Comparison of ENCODE assay signal across 8 mouse cellular contexts in genomic region chr4:36288813-36289700, GRCm38 (mm10).
DNase-seq lines count a peak whose midpoint lies in the region; ATAC-seq lines count a peak whose summit lies in the region.

No protein-coding gene starts in this region.

- no peak overlapping the region for H3K27ac ChIP-seq in intestine, embryonic 15.5 days

- no peaks in the 10 kb centered on the region for H3K9me3 ChIP-seq in intestine, embryonic 15.5 days

- no peaks in the 10 kb centered on the region for H3K27me3 ChIP-seq in intestine, embryonic 15.5 days (replicated peaks)

- H3K4me3 ChIP-seq in intestine, embryonic 15.5 days (replicated peaks): peak overlapping the region; percentile 18

- peak; percentile 75 for DNase-seq in adrenal gland, postnatal 10 days
- DNase-seq in gastrocnemius, postnatal 10 days: peak; percentile 40
- peak; percentile 30 to 65 for DNase-seq in left cerebral cortex, adult 8-10 months (ENCODE audit: low spot score in 2 of 2)
- DNase-seq in lung, postnatal 36 days: peak; percentile 73
- peak; percentile 47 for DNase-seq in retina, postnatal 7 days (ENCODE audit: low read depth, low spot score)
- DNase-seq in urinary bladder, adult 18-20 months (ENCODE audit: low spot score in 2 of 2): no peak

- H3K9ac ChIP-seq in intestine, embryonic 15.5 days: no peak overlapping the region

- H3K4me2 ChIP-seq in intestine, embryonic 15.5 days (replicated peaks): peak overlapping the region; percentile 54

- H3K36me3 ChIP-seq in intestine, embryonic 15.5 days: no peaks in the 10 kb centered on the region

- no peaks in the 10 kb centered on the region for H3K4me1 ChIP-seq in intestine, embryonic 15.5 days (replicated peaks)

- peak; percentile 98 for ATAC-seq in common myeloid progenitor, adult 5-6 weeks (replicated peaks; ENCODE audit: low read depth, poor library complexity, severe bottlenecking)
- peak; percentile 82 for ATAC-seq in intestine, embryonic 15.5 days

- WGBS in intestine, embryonic 15.5 days: 11% methylated on average over 17 of the region's 17 CpGs

Comparison
In these comparisons a context has a peak if more than half of its experiments do, and no peak if none do; other contexts are left out.
1. DNase-seq: peak in adrenal gland, postnatal 10 days (single experiment), gastrocnemius, postnatal 10 days (single experiment), left cerebral cortex, adult 8-10 months (2 of 2), lung, postnatal 36 days (single experiment) and retina, postnatal 7 days (single experiment); none in urinary bladder, adult 18-20 months (0 of 2).